Mouse (Mus musculus) right cerebral cortex, postnatal 14 days (tissue): ENCODE results near the gene Ifih1.

Experiments
- DNase-seq: peaks from one replicate; pipeline ENCODE4 v3.0.0; 2022

The Ifih1 gene

GRCm38 (mm10) chr2:62630446-62630845 is 15.6 kb downstream of the Ifih1 start:
- no peak for DNase-seq

DNA sequence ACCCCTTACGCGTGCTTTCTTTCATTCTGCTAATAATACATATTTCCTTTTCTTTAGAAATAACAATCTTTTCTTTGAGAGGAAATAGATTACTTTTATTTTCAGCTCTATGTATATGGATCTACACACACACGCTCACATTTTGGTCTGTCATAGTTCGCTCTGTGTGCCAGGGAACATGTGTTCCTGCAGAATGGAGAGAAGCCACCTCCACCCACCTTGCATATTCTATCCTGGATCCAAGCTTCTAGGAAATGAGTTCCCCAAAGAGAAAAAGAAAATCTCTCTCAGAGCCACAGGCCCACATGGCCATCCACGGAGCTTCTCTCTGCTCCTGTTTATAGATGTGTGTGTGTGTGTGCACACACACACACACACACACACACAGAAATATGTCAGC is 17.7 kb downstream of the Ifih1 start:
- peak; percentile 17 for DNase-seq

DNA sequence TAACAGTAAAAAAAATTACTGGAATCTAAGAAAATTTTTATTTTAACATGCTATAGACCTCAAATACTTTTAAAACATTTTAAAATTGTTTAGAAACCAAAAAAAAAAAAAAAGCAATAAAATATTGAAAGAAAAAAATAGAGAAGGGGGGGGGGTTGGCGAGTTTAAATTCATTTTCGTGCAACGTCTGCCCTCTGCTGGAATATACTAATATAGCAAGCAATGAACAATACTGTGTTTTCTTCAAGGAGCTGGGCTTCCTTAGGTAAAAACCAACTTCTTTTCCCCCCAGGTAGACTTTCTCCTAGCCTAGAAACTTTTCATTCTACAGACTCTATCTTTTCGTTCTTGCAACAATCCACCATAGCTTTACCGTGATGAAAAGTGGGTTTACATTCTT is 18.3 kb downstream of the Ifih1 start:
- no peak for DNase-seq

DNA sequence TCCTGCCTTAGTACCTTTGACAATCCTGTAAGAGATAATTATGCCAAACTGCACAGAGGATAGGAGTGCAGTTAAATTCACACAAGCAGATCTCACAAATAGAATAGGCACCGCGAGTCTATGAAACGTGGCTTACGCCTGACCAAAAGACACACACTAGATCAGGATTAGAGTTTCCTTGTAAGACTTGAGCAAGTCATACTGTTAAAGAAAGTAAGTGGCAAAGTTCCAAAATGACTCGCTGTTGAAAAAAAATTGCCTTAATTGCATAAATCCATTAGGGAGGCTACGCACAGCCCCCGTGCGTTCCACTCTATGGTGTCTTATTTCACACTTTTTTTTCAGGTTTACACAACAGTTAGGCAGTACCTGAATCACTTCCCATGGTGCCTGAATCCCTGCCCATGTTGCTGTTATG is 23.0 kb downstream of the Ifih1 start:
- DNase-seq: no peak

- DNase-seq: no peak
Observed at GRCm38 (mm10) chr2:62619679-62620078, 26.4 kb downstream of the Ifih1 start.

- no peak for DNase-seq
Observed at GRCm38 (mm10) chr2:62618934-62619341, 27.1 kb downstream of the Ifih1 start.

DNA sequence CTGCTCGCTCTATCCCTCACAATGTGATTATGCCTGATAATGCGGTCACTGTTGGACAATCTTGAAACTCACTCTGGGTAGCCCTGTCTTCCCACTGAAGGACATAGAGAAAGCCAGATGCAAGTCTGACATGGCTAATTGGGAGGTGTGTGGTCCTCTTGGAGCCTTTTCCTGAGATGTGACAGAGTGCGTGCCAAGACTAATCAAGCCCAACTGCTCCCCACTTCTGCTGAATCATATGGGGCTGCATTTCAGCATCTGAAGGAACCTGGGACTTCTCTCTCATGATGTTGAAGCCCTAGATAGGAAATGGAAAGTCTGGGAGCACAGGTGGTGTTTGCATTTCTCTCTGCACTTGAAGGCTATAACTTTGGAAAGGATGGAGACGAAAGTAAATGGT is 32.9 kb downstream of the Ifih1 start:
- DNase-seq: no peak

- DNase-seq: no peak
Observed at GRCm38 (mm10) chr2:62606205-62606604, 39.9 kb downstream of the Ifih1 start.

- DNase-seq: no peak
Observed at GRCm38 (mm10) chr2:62603530-62603929, 42.5 kb downstream of the Ifih1 start.

GRCm38 (mm10) chr2:62596586-62596985 is 49.5 kb downstream of the Ifih1 start:
- DNase-seq: no peak

- no peak for DNase-seq
Observed at GRCm38 (mm10) chr2:62594491-62594890, 51.6 kb downstream of the Ifih1 start.

DNA sequence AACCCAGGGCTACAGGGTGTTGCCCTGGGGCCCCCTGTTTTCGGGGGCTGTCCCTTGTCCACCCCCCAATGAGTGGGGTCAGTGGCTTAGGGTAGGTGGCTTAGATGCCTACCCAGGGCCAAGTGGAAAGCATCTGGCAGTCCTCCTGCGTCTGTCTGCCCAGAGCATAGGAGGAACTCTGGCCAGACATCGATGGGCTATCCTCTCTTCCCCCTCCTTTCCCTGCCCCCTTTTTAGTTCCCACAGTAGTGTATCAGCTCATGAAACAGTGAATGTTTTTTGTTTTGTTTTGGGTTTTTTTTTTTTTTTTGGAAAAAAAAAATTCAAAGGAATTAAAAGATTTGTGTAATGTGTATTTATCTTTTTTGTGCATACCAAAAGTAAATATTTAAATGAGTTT is 54.5 kb downstream of the Ifih1 start:
- no peak for DNase-seq

DNA sequence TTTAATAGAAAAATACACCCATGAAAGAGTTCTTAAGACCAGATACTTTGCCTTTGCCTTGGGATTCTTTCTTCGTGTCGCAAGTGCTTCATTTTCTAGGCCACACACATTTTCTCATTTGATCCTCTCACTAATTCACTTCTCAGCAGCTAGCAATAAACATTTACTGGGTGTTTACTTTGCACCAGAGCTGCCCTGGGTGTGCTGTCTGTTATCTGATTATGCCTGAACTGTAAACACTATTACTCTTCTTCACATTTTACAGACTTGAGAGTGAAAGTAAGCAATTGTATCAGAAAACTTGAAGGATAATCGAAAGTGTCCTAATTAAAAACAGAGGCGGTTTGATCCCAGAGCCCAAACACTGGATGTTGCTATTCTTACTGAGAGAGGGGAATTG is 56.7 kb downstream of the Ifih1 start:
- DNase-seq: no peak

GRCm38 (mm10) chr2:62585769-62586168 is 60.3 kb downstream of the Ifih1 start:
- no peak for DNase-seq

DNA sequence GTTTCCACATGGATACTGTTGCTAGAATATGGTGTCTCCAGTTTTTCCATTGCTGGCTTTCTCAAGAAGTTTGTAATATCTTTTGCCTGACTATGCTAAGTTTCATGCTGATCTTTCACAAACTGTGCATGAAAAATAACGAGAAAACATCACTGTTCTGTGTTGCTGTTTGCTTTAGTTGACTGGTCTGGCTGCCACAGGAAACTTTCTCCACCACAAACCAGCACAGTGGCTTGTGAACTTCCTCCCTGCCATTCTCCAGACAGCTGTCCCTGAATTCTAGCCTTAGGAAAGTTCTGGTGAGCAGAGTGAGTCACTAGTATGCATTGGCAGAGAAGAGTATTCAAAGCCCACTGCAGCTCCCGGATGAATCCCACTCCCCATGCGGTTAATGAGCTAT is 71.1 kb downstream of the Ifih1 start:
- DNase-seq: no peak

DNA sequence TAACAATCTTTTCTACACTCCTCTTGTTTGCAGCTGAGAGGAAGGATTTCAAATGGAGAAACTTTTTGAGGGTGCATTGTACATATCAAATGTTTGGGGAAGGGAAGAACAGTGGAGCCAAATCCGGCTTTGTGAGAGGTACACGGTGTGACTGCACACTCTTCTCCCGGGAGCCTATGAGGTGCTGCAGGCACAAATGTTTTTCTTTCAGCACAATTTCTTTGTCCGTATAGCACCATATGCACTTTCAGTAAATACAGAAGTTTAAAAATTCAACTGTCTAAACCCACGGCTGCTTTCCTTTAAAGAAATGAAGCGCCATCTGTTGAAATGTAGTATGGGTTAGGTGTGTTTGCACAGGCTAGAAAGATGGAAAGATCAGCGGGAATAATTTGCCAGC is 71.8 kb downstream of the Ifih1 start:
- DNase-seq: no peak

DNA sequence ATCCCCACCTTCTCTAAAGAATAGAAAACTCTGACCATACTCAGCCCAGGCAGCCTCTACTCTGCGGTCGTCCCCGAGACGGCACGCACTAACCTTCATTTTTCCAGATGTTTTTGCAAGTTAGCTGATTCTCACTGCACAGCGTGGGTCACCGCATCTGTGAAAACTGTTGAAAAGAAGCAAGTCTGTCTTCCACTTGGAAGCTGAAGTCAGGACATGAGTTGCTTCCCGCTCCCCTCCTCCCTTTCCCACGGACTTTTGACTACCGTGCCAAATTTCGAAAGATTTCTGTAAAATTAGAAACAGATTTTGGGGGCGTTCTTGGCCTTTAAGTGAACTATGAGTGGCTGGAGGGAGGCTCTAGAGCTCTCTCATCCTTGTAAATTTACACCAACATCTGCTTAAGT is 72.3 kb downstream of the Ifih1 start, which contains the start of gene Fap:
Fap (minus strand) TSS at position 323 of the 407 bp plus-strand sequence.
- DNase-seq: no peak

GRCm38 (mm10) chr2:62573099-62573752 is 72.8 kb downstream of the Ifih1 start:
- DNase-seq: no peak

DNA sequence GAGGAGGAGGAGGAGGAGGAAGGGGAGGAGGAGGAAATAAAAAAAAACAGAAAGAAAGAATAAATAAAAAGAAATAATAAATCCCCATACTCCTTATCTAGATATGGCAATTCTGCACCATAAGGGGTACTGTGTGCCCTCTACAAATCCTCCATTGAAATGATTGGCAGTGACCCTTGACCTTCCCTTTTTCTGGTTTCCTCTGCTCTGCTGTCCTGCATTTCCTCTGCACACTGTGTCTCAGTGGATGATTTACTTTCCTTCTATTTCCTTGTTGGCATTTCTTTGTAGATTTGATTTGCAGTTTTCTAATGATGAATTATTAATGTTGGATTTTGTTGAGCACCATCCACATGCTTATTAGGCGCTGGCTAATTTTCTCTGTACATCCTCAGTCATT is 81.4 kb downstream of the Ifih1 start:
- no peak for DNase-seq

- DNase-seq: no peak
Observed at GRCm38 (mm10) chr2:62562661-62563485, 83.2 kb downstream of the Ifih1 start.

DNA sequence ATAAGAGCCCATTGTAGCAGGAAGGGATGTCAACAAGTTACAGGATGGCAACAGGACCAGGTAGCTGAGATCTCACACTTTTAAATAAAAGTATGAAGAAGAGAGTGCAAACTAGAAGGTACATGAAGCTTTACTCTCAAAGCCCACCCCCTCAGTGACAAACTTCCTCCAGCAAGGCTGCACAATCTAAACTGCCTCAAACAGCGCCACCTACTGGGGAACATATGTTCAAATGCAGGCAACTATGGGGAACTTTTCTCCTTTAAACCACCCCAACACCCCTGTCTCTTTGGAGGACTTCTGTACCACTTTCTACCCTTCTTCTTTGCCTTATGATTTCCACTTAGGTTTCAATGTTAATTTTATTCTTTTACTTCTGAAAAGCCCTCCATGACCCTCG is 88.6 kb downstream of the Ifih1 start:
- DNase-seq: no peak

DNA sequence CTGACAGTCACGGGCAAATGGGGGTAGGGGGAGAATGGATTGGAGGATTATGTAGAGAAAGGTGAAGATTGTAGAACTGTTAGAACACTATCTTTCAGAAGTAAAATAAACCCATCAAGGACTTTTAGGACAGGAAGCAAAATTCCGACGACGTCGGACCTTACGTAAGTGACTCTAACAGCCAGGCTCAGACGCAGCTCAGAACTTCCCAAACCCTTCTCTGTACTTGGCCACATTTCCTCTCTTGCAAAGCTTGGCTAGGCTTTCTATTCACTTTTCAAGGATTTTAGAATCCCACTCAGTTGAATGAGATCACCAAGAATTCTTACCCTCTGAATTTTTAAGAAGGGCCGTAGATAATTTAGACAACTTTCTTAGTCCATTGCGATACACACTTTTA is 89.7 kb downstream of the Ifih1 start:
- no peak for DNase-seq

GRCm38 (mm10) chr2:62549659-62550058 is 96.4 kb downstream of the Ifih1 start:
- peak; percentile 5 for DNase-seq

DNA sequence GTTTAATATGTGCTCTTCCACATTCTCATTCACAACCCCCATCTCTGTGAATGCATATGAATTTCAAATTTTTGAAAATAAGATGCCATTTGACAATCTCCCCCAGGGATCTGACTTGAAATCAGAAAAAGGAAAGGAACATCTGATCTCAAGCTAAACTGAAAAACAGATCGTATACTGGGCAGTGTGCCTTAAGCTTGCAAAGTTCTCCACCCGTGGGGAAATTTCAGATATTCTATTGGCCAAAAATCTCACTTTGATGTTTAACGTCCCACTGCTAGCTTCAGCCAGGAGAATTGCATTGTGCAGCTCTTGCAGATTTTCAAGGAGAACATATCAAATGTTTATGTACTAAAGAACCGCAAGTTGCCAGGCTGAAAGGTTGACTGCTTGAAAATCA is 96.9 kb downstream of the Ifih1 start:
- DNase-seq: no peak

DNA sequence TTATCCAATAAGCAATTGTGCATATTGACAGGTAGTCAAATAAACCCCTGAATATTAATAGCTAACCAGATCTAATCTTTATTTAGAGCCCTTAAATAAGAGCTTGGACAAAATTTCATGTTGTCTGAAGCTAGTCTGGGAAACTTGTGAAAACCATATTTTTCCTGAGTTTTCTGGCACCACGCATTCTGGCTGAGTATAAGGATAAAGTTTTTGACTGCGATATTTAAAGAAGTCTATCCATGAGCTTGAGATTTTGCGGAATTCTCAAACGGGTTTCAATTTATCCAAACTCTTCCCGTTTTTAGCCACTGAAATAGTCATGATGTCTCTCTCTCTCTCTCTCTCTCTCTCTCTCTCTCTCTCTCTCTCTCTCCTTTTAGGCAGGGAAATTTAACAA is 98.0 kb downstream of the Ifih1 start:
- no peak for DNase-seq
